Mouse (Mus musculus) myocyte (in vitro differentiated cells): ENCODE data around the gene Ube2ql1.

ENCODE experiments used
- CEBPB ChIP-seq: IDR thresholded peaks from 2 replicates; pipeline ENCODE4 v1.6.1; 2011; ENCODE audit warnings: mild to moderate bottlenecking, moderate library complexity; ENCODE audit not compliant: poor library complexity, insufficient read depth, severe bottlenecking
- MAX ChIP-seq: IDR thresholded peaks from one replicate; pipeline ENCODE4 v1.6.1; 2011; ENCODE audit warnings: low read depth, mild to moderate bottlenecking, control low read depth
- MYOD1 ChIP-seq, 3 experiments: IDR thresholded peaks; one replicate each; pipeline ENCODE4 v1.6.1; 2011; ENCODE audit warnings: control low read depth in 2 of 3, low read depth in 2 of 3, mild to moderate bottlenecking in 2 of 3, moderate library complexity in 1 of 3; ENCODE audit not compliant: insufficient read length in 2 of 3, control insufficient read depth in 1 of 3
- POLR2A ChIP-seq: IDR thresholded peaks from one replicate; pipeline ENCODE4 v1.6.1; 2011; ENCODE audit warnings: low read depth, mild to moderate bottlenecking, control low read depth, moderate library complexity; ENCODE audit not compliant: insufficient read length
- POLR2AphosphoS2 ChIP-seq: IDR thresholded peaks from one replicate; pipeline ENCODE4 v1.6.1; 2011; ENCODE audit warnings: low read depth, control low read depth; ENCODE audit not compliant: insufficient read length
- TCF12 ChIP-seq: IDR thresholded peaks from one replicate; pipeline ENCODE4 v1.6.1; 2011; ENCODE audit warnings: mild to moderate bottlenecking, control low read depth; ENCODE audit not compliant: poor library complexity, insufficient read depth, severe bottlenecking

- TF ChIP-seq MYOD1 (IDR thresholded peaks at IDR 0.05; ENCODE audit: control insufficient read depth in 1 of 3, insufficient read length in 2 of 3, low read depth in 2 of 3) (no peak), POLR2A (no peak), TCF12 (no peak), MAX (no peak), CEBPB (no peak), POLR2AphosphoS2 (no peak)
Measured at GRCm38 (mm10) chr13:69739759-69740135, at the start of gene Ube2ql1.
